Mouse (Mus musculus) monocyte, adult 5-6 weeks (primary cell): ENCODE data around the gene Mthfd1l. TPM values are rescaled to one million over a fixed set of nuclear protein-coding genes. Genes with fewer than 3 reads are reported as not detected.

Source experiments
- ATAC-seq: fragments of 153-309, 156-312 bp; replicated peaks from 2 replicates; pipeline ENCODE4 v1.8.0; 2017; ENCODE audit warnings: mild to moderate bottlenecking; ENCODE audit not compliant: low TSS enrichment, insufficient number of reproducible peaks, severe bottlenecking, poor library complexity, low FRiP score
- total RNA-seq: library from RNA; stranded (forward); fragments of 200-1000, 200-491, 200-594 nt; gene quantifications from 3 replicates; pipeline ENCODE4 v1.2.3, GENCODE M21; 2017

Mthfd1l gene
- total RNA-seq, 1 experiment from 2014 or later = 28.2 TPM

DNA sequence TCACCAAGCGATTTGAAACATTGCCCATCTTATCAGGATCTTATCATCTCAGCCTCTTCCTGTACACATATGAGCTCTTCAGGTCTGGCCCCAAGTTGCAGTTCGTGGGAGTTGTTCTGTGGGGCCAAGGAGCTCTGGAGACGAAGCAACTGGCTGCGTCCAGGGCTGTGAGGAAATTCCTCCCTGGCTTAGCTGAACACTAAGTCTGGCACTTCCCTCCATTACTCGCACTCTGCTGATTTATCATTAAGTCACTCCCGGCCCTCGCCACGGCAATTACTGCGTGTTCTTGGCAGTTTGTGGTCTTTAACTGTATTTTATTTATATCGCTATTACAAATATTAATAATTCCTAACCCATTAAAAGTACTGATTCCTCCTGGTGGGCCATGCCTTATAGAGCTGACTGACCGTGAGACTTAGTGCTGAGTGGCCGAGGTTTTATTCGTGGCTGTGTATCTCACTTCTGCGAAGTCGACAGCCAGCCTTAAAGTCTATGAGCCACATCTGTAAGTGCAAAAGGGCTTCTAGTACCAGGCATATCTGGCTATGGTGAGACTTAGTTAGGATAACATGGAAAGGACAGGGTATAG is 56.0 kb downstream of the Mthfd1l start:
- no peak for ATAC-seq

DNA sequence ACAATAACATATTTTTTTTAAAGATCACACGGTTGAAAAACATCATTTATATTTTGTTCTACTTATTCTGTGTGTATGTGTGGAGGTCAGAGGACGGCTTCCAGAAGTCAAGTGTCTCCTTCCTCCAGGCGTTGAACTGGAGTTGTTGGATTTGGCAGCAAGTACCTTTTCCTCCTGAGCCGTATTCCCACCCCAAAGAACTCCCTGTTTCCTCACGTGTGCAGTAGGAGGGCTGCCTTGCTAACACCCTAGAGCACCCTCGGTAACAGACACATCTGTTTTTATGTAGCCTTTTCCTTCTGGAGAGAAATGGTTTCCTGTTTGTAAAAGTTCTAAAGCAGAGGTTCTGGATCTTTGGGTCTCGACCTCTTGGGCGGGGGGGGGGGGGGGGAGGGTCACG is 60.8 kb downstream of the Mthfd1l start:
- ATAC-seq = no peak

DNA sequence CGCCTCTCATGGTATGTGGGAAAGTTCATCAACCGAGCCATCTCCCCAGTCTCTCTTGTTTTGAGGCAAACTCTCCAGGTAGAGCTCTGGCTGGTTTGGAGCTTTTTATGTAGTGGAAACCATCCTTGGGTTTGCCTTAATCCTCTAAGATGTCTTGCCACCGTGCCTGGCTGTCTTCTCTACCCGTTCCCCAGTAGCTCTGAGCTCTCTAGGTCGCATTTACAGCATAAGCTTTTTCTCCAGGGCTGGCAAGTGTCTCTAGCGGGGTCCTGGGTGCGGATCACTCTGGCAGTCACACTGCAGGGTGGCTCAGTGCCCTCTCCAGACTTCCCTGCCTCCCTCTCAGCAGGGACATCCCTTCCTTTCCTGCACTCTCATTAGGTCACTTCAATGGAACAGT is 63.6 kb downstream of the Mthfd1l start:
- ATAC-seq = no peak

DNA sequence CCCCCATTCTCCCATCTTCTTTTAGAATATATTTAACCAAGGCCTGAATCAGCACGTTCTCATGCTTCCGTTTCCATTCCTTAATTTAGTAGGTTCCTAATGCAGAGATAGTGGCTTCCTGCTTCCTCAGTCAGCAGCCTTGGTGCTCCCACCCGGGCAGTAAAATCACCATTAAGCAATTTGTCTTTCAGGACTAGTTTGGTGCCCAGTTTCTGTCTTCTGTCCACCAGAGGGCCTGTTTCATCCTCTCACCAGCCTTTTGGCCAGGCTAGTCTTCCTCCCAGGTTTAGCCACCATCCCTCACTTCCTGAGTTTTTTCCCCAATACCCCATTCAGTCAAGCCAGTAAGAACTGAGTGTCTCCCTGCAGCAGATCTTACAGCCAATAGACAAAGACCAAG is 64.1 kb downstream of the Mthfd1l start:
- no peak for ATAC-seq

DNA sequence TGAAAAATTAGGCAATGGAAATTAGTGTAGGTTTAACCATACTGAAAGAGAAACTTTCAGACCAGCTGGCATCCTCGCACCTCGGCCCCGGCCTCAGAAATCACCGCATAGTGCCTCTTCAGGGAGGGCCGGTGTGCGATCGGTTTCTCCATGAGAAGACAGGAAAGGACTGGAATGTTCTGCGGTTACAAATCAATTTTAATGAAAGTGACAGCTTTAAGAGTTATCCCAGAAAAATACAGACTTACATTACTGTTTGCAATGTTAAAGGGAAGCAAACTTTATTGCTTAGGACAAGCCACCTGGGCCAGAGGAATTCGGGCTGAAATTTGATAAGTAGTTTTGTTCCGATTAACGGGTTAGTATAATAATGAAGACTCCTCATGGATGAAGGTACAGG is 65.7 kb downstream of the Mthfd1l start:
- no peak for ATAC-seq

DNA sequence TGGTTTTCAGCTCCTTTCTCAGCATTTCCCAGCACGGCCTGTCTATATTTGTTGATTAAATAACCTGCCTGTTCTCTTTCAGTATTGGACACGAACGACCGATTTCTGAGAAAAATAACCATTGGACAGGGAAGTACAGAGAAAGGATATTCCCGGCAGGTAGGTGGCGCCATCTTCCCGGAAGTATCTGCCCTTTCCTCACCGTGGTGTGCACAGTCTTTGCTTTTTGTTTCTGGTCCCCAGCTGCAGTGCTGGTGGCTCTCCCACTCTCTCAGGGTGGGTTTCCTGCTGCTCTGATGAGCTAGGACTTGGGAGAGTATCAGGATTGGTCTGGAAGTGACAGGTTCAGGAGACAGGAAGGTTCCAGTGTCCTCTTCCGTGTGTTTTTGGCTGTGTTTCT is 68.8 kb downstream of the Mthfd1l start:
- ATAC-seq = peak; percentile 72; the same call in 1 of the 2 replicates

DNA sequence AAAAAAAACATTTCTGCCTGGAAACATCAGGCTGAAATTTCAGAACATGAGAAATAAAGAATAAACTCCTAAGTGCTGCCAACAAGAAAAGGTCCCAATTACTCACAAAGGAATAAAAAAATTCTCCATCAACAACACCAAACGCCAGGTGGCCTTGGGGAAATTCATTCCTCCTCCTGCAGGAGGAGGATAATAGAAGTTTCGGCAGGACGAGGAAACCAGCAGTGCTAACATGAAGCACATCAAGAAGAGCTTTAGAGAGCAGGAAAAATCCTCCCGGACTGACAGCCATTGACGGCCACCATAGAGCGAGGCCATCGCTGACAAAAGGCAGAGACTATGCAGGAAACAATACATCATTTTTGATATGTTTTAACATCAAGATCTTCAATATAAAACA is 71.5 kb downstream of the Mthfd1l start:
- ATAC-seq = no peak

DNA sequence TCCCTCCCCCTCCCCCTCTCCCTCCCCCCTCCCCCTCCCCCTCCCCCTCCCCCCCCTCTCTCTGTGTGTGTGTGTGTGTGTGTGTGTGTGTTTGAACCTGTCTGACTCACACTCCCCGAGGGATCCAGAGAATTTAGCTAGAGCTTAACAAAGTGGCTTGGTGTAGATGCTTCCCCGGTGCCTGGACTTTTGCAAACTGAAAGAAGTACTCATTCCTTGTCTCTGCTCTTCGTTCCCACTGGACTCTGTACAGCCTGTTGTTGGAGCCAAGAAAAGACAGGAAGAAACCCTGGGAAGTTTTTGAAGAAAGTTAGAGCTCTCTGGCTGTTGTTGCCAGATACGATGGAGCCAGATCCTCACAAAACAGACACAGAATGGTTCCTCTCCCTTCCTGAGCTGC is 73.6 kb downstream of the Mthfd1l start:
- ATAC-seq = no peak

DNA sequence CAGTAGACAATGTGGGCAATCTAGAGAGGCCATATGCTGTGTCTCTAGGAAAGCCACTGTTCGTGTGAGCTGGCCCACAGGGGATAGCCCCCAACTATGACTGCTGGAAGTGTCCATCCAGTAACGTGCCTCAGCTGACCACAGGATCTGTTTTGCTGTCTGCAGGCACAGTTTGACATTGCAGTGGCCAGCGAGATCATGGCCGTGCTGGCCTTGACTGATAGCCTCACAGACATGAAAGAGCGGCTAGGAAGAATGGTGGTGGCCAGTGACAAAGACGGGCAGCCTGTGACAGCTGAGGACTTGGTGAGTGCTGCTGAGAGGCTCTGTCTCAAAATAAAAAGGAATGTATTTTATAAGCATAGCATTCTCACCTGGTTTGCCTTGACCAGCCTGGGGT is 74.7 kb downstream of the Mthfd1l start:
- ATAC-seq = no peak

DNA sequence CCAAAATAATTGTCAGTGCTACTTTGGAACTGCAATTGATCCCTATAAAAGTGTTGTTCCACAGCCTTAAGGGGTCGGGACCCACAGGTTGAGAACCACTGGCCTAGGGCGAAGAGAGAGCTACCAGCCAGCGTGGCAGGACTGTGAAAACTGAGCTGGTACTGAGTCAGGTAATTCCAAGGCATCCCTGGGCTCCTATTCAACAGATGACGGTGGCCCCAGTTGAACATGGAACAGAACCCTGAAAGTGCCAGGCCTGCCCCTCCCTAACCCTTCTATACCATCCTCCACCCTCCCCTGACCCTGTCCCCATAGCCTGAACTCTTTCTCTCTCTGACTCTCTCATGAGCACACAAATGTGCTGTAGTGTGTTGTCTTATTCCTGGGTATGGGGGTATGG is 77.3 kb downstream of the Mthfd1l start:
- no peak for ATAC-seq

DNA sequence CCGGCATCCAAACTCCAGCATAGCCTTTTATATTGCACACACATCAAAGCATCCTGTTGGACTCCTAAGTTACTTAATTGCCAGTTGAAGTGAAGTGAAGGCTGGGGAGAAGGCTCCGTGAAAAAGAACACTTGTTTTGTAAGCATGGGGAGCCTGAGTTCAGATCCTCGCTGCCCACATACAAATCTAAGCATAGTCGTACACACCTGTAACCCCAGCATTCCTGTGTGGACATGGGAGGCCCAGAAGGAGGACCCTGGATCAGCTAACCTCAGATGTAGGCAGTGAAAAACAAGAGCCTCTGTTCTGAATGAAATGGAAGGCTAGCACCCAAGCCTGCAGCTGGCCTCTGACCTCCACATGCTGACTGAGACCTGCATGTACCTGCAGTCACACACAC is 79.8 kb downstream of the Mthfd1l start:
- ATAC-seq = no peak

DNA sequence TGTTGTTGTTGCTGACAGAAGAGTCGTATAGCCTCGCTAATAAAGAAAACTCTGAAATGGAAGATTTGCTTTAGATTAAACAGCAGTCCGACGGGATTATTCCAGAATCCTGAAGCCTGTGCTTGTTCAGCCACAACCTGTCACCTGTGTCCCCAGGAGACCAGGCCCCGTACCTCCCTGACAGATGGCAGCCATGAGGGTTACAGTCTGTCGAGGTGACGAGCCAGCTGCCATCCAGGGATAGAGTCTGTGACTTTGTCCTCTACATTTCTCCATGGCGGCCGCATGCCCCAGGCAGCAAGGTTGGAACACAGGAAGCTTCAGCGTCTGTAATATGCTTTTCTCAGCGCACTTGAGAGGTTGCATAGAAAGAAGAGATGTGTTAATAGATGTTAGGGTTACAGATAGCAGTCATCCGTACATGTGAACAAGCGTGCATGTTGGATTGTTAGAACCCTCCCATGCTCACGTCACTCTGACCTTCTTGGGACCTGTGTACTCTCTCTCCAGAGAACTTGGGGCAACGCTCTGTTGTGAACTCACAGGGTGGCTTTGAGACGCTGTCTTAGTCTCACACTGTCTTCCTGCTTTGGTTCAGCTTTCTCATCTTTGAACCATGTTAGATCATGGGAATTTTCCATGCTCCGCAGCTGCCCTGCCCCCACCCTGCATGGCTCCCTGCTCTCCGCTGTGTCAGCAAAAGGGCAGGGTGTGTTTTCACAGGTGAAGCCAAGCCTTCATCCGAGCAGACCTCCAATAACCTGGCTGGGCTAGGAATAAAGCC is 80.6 kb downstream of the Mthfd1l start:
- no peak for ATAC-seq

DNA sequence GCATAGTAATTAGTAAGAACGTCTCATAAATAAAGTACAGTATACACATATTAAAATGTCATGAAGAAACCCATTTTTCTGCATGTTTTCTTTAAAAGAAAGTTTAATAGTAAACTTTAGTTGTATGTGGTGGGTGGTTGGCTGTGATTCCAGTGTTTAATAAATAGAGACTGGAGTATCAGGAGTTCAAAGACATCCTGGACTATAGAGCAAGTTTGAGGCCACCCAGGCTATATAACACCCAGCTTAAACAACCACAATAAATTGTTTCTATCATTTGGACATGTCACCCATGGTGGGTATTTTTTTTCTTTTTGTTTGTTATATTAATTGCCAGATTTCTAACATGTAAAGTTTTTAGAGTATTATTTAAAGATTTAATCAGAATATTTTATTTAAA is 81.7 kb downstream of the Mthfd1l start:
- no peak for ATAC-seq

DNA sequence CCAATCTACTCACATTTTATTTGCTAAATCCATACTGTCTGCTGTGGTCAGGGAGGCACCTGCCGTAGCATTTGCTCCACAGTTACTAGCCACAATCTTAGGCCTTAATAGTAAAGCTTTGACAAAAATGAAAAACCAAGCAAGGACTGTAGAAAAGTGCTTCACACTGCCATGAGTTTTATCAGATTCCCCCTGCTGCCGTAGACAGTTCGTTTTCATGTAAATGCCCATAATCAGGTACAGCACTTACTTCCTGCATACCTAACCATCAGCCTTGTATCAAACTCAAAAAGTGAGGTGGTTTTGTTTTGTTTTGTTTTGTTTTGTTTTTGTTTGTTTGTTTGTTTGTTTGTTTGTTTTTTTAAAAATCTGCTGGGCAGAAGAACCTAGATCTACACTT is 84.5 kb downstream of the Mthfd1l start:
- no peak for ATAC-seq

DNA sequence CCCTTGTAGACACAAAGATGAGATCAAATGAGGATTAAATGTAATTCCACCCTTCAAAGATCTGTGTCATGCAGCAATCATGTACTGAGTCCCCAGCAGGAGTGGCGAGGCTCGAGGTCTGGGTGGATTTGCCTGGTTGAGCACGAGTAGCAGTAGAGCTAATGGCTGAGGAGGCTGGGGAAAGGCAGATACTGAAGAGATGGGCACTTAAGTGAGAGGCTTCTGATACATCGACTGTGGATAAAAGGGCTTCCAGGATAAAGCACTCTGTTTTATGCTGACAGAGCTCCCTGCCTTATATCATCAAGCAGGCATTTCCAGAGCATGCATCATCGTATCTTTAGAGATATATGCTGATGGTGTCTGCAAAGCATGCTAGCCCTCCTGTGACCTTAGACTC is 84.9 kb downstream of the Mthfd1l start:
- no peak for ATAC-seq

DNA sequence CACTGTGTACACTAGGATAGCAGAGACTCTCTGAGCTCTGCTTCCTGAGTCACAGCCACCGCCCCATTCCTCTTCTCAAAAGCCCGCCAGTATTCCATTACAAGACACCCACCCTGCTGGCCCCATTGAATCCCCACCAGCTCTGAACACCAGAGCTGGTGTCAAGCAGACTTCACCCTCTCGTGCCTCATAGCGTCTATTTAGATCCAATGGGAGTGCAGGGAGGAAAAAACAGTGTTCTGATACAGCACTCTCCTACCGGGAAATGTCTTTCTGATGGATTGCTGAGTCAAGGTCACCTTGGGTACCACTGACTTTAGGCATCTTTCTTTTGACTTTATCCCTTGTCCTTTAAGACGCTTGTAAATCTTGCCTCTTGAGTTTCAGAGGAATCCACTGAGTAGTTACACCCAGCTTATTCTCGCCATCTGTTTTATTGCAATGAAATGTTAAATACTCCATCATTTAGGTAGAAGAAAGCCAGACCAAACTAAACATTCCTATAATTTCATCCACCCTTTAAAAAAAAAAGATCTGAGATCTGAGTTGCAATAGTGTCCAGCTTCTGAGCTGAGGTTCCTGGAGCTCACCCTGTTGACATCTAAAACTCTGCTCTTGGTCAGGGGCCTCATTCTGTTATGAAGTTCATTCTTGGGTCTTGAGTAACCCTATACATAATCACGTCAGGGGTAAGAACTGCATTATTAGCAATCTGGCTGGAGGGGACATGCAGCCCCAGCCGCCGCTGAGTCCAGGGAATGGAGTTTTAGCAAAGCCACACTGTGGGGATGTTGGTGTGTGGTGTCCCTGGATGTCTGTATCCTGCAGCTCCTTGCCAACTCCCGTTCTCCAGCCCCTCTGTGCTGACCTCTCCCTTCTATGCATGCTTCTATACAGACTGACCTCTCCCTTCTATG is 88.4 kb downstream of the Mthfd1l start:
- no peak for ATAC-seq

DNA sequence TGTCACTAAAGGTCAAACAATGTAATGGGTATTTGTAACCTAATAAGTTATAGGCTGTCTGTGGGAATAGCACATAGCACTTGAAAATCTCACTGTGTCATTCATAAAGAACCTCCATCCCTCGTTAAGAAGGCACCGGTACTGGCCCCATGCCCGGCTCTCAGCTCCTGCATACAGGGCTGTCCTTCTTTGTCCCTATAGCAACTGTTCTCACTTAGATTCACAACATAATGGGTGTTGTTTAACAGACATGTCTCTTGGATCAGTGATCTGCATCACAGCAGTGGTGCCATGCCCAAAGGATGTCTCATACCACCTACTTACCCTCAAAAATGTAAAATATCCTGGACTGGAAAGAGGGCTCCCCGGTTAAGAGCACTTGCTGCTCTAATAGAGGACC is 90.6 kb downstream of the Mthfd1l start:
- no peak for ATAC-seq

DNA sequence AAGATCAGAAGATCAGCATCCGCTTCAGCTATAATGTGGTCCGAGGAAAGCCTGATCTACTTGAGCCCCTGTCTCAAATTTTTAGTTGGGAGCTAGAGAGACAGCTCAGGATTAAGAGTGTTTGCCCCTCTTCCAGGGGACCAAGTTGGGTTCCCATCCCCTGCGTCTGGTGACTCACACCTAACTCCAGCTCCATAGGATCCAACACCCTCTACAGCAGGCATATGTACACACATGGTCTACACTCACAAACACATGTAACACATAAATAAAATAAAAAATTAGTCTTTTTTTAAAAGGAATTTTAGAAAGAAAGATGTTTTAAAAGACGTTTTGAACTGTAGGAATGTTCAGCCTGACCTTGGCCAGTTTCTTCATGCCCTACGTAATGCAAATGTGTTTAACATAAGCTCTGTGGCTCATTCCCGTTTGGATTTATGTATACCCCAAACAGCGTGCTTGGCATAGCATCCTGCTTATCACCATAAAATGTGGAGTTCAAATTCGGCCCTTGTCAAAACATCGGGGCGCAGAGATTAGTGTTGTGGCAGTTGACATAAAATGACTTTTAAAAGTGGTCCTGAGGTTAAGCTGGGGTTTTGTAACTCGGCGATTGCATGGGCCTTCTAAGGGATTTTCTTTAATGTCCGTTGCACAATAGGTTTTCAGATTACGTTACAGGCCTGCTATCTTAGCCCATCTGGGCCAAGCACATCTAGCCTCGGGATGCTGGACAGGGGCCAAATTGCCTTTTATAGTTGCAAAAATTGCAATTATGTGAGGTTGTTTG is 92.6 kb downstream of the Mthfd1l start:
- no peak for ATAC-seq

DNA sequence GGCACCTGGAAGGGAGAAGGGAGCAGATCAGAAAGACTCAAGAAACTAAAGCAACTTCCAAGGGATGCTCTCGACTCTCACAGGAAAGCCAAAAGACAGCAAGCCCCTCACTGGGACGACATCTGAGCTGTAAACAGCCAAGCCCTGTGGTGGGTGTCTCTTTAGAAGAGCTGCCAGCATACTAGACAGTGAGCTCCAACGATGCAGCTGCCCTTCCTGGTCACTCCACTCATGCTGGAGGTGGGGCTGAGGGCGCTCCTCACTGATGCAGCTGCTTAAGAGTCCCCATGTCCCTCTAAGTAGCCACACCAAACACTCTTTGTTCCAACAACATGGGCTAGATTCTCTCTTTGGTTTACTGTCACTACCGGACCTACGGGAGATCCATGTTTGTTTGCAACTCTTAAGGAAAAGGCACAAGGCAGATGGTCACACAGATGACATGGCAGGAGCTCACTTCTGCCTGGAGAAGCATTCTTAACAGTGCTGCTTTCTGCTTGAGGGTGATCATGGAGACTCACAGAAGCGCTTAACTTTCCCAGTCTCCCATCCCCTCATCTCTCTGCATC is 96.4 kb downstream of the Mthfd1l start:
- ATAC-seq = no peak
